Mouse (Mus musculus) neural tube, embryonic 14.5 days (tissue): ENCODE data around the gene Bcl2l14. TPM values are rescaled to one million over a fixed set of nuclear protein-coding genes. Genes with fewer than 3 reads are reported as not detected.

ENCODE experiments used
- ATAC-seq: fragments of 200-750 bp; cut with Nextera tagmentation; 2 replicates; pipeline ENCODE4 v1.8.0; 2017; ENCODE audit warnings: low read depth, mild to moderate bottlenecking, moderate TSS enrichment, moderate library complexity
- H3K27ac ChIP-seq: fragments of 300-500 bp; sonication (generic); 2 replicates; pipeline ENCODE4 v1.5.1; 2014; ENCODE audit warnings: low read depth, mild to moderate bottlenecking, control low read depth, low read length, moderate library complexity, mixed read lengths
- H3K27me3 ChIP-seq: fragments of 300-500 bp; sonication (generic); 2 replicates; pipeline ENCODE4 v1.6.1; 2014; ENCODE audit warnings: low read length; ENCODE audit not compliant: control insufficient read depth, insufficient read depth
- H3K36me3 ChIP-seq: fragments of 300-500 bp; sonication (generic); 2 replicates; pipeline ENCODE4 v1.6.1; 2014; ENCODE audit warnings: low read length, mixed read lengths; ENCODE audit not compliant: control insufficient read depth, insufficient read depth
- H3K4me1 ChIP-seq: fragments of 300-500 bp; sonication (generic); 2 replicates; pipeline ENCODE4 v1.6.1; 2014; ENCODE audit warnings: low read length; ENCODE audit not compliant: control insufficient read depth, insufficient read depth
- H3K4me2 ChIP-seq: fragments of 300-500 bp; sonication (generic); 2 replicates; pipeline ENCODE4 v1.6.1; 2014; ENCODE audit warnings: mild to moderate bottlenecking, low read depth, low read length, control low read depth
- H3K4me3 ChIP-seq: fragments of 300-500 bp; sonication (generic); 2 replicates; pipeline ENCODE4 v1.5.1; 2014; ENCODE audit warnings: low read depth, low read length, control low read depth, mixed read lengths
- H3K9ac ChIP-seq: fragments of 300-500 bp; sonication (generic); replicated peaks from 2 replicates; pipeline ENCODE4 v1.6.1; 2014; ENCODE audit warnings: low read depth, mild to moderate bottlenecking, control low read depth, low read length, mixed read lengths
- H3K9me3 ChIP-seq: fragments of 300-500 bp; sonication (generic); 2 replicates; pipeline ENCODE4 v1.6.1; 2016; ENCODE audit warnings: low read length; ENCODE audit not compliant: control insufficient read depth
- WGBS: fragments of 180-500 bp; shearing (Covaris S2); extraction: QIAGEN DNeasy Blood & Tissue Kit; methylation state at CpG from one replicate; pipeline ENCODE4 v1.1.7; 2014; 5-methylcytosine and 5-hydroxymethylcytosine counted together
- polyA plus RNA-seq: library from polyadenylated mRNA; unstranded; fragments of >200 nt; fragmentation: Nextera tagmentation; extraction: Ambion mirVana; gene quantifications from 2 replicates; pipeline ENCODE4 v1.2.1, GENCODE M21; 2014

Bcl2l14 gene
- polyA plus RNA-seq, 1 experiment from 2014 or later, result 0.09 TPM

- no peaks in the 10 kb centered on the region for H3K36me3 ChIP-seq
- no peaks in the 10 kb centered on the region for H3K4me1 ChIP-seq
- no peak overlapping the region for H3K9ac ChIP-seq
- WGBS, result 82% methylated on average over 8 of the region's 8 CpGs
- no peaks in the 10 kb centered on the region for H3K9me3 ChIP-seq
- H3K4me3 ChIP-seq, result no peak overlapping the region
- ATAC-seq, result no peak
- no peak overlapping the region for H3K4me2 ChIP-seq
- H3K27ac ChIP-seq, result no peak overlapping the region
- H3K27me3 ChIP-seq, result no peaks in the 10 kb centered on the region
These were observed 24.3 kb downstream of the Bcl2l14 start for GRCm38 (mm10) chr6:134420375-134420774.

GRCm38 (mm10) chr6:134421921-134422320 is 25.8 kb downstream of the Bcl2l14 start:
- Histone ChIP-seq H3K36me3 (no peaks in the 10 kb centered on the region), H3K4me3 (no peak overlapping the region), H3K4me1 (no peaks in the 10 kb centered on the region), H3K27ac (no peak overlapping the region), H3K27me3 (no peaks in the 10 kb centered on the region), H3K9ac (no peak overlapping the region), H3K9me3 (no peaks in the 10 kb centered on the region), H3K4me2 (no peak overlapping the region)
- WGBS, result 91% methylated on average over 6 of the region's 6 CpGs
- no peak for ATAC-seq

- H3K4me1 ChIP-seq, result no peaks in the 10 kb centered on the region
- H3K27me3 ChIP-seq, result no peaks in the 10 kb centered on the region
- H3K9ac ChIP-seq, result no peak overlapping the region
- ATAC-seq, result peak; percentile 88
- no peak overlapping the region for H3K4me3 ChIP-seq
- WGBS, result 49% methylated on average over 11 of the region's 11 CpGs
- no peaks in the 10 kb centered on the region for H3K36me3 ChIP-seq
- H3K4me2 ChIP-seq, result no peak overlapping the region
- no peak overlapping the region for H3K27ac ChIP-seq
- H3K9me3 ChIP-seq, result no peaks in the 10 kb centered on the region
These were observed 29.1 kb downstream of the Bcl2l14 start for GRCm38 (mm10) chr6:134425216-134425717.

- 87% methylated on average over 3 of the region's 3 CpGs for WGBS
- H3K9ac ChIP-seq, result no peak overlapping the region
- ATAC-seq, result no peak
These were observed 31.0 kb downstream of the Bcl2l14 start for GRCm38 (mm10) chr6:134427165-134427564.

GRCm38 (mm10) chr6:134428455-134428854 is 32.3 kb downstream of the Bcl2l14 start:
- no peak overlapping the region for H3K4me2 ChIP-seq
- no peaks in the 10 kb centered on the region for H3K9me3 ChIP-seq
- H3K4me3 ChIP-seq, result no peak overlapping the region
- 67% methylated on average over 5 of the region's 5 CpGs for whole genome bisulfite sequencing
- no peaks in the 10 kb centered on the region for H3K27me3 ChIP-seq
- no peak for ATAC-seq
- H3K4me1 ChIP-seq, result no peaks in the 10 kb centered on the region
- no peak overlapping the region for H3K9ac ChIP-seq
- H3K27ac ChIP-seq, result no peak overlapping the region
- no peaks in the 10 kb centered on the region for H3K36me3 ChIP-seq

More at GRCm38 (mm10) chr6:134427165-134427564, 31.0 kb downstream of the Bcl2l14 start:
- H3K36me3 ChIP-seq, result no peaks in the 10 kb centered on the region
- no peak overlapping the region for H3K27ac ChIP-seq
- no peaks in the 10 kb centered on the region for H3K4me1 ChIP-seq
- H3K4me2 ChIP-seq, result no peak overlapping the region
- no peaks in the 10 kb centered on the region for H3K27me3 ChIP-seq
- no peak overlapping the region for H3K4me3 ChIP-seq
- H3K9me3 ChIP-seq, result no peaks in the 10 kb centered on the region

- WGBS, result 79% methylated on average over 9 of the region's 9 CpGs
- Histone ChIP-seq H3K4me3 (no peak overlapping the region), H3K27ac (no peak overlapping the region), H3K9me3 (no peaks in the 10 kb centered on the region), H3K4me2 (no peak overlapping the region), H3K4me1 (no peaks in the 10 kb centered on the region), H3K9ac (no peak overlapping the region), H3K36me3 (no peaks in the 10 kb centered on the region), H3K27me3 (no peaks in the 10 kb centered on the region)
- no peak for ATAC-seq
These were observed 34.2 kb downstream of the Bcl2l14 start for GRCm38 (mm10) chr6:134430161-134430799.

GRCm38 (mm10) chr6:134431583-134431982 is 35.5 kb downstream of the Bcl2l14 start:
- 39% methylated on average over 4 of the region's 4 CpGs for WGBS
- H3K36me3 ChIP-seq, result no peaks in the 10 kb centered on the region
- H3K4me1 ChIP-seq, result no peaks in the 10 kb centered on the region
- ATAC-seq, result no peak
- no peak overlapping the region for H3K4me2 ChIP-seq
- H3K9me3 ChIP-seq, result no peaks in the 10 kb centered on the region
- no peaks in the 10 kb centered on the region for H3K27me3 ChIP-seq
- no peak overlapping the region for H3K4me3 ChIP-seq
- H3K9ac ChIP-seq, result no peak overlapping the region
- no peak overlapping the region for H3K27ac ChIP-seq

GRCm38 (mm10) chr6:134433281-134433680 is 37.2 kb downstream of the Bcl2l14 start:
- ATAC-seq, result no peak
- 78% methylated on average over 3 of the region's 3 CpGs for WGBS
- H3K4me2 ChIP-seq, result no peak overlapping the region

GRCm38 (mm10) chr6:134434044-134434443 is 37.9 kb downstream of the Bcl2l14 start:
- H3K36me3 ChIP-seq, result no peaks in the 10 kb centered on the region
- no peak for ATAC-seq
- 60% methylated on average over 6 of the region's 6 CpGs for WGBS
- H3K27ac ChIP-seq, result no peak overlapping the region
- no peaks in the 10 kb centered on the region for H3K27me3 ChIP-seq
- H3K4me1 ChIP-seq, result no peaks in the 10 kb centered on the region
- no peak overlapping the region for H3K9ac ChIP-seq
- H3K4me3 ChIP-seq, result no peak overlapping the region
- no peak overlapping the region for H3K4me2 ChIP-seq
- H3K9me3 ChIP-seq, result no peaks in the 10 kb centered on the region

More at GRCm38 (mm10) chr6:134433281-134433680, 37.2 kb downstream of the Bcl2l14 start:
- H3K36me3 ChIP-seq, result no peaks in the 10 kb centered on the region
- no peaks in the 10 kb centered on the region for H3K4me1 ChIP-seq
- no peaks in the 10 kb centered on the region for H3K9me3 ChIP-seq
- no peak overlapping the region for H3K27ac ChIP-seq
- no peak overlapping the region for H3K9ac ChIP-seq
- no peaks in the 10 kb centered on the region for H3K27me3 ChIP-seq
- H3K4me3 ChIP-seq, result no peak overlapping the region
